In genomic region chr7:142016562-142016961, GRCm38 (mm10) we compare ENCODE assay signal across 9 mouse cellular contexts. TPM values are rescaled to one million over a fixed set of nuclear protein-coding genes. Genes with fewer than 3 reads are reported as not detected.
DNase-seq lines count a peak whose midpoint lies in the region; ATAC-seq and TF ChIP-seq lines count a peak whose summit lies in the region.
"Had no signal": no experiment of that assay in that cellular context is flagged by ENCODE, and none has a peak within 500 bp of the region (broad histone marks: within the 10 kb centered on the region; RNA-seq: fewer than 3 reads in every experiment).

No protein-coding gene starts in this region.

- no peaks in the 10 kb centered on the region for H3K9me3 ChIP-seq in kidney, embryonic 16.5 days (ENCODE audit: low read length)
- H3K9me3 ChIP-seq: heart, embryonic 15.5 days had no signal

- H3K36me3 ChIP-seq in kidney, embryonic 16.5 days (ENCODE audit: insufficient read depth, low read length) = peaks cover 12% of the 10 kb centered on the region

- peak; percentile 79; the same call in 1 of the 2 replicates for TF ChIP-seq CTCF in embryonic fibroblast, embryonic 13.5 days (IDR thresholded peaks at IDR 0.05; ENCODE audit: borderline replicate concordance, insufficient read depth, low read length)
- peak; percentile 92 for TF ChIP-seq CTCF in lung, adult 2 months (IDR thresholded peaks at IDR 0.05; ENCODE audit: insufficient read depth, low read length)

- H3K27me3 ChIP-seq in kidney, embryonic 16.5 days (ENCODE audit: insufficient read depth, low read length) = no peaks in the 10 kb centered on the region
- H3K27me3 ChIP-seq: heart, embryonic 15.5 days had no signal

- no peak overlapping the region for H3K9ac ChIP-seq in kidney, embryonic 16.5 days (replicated peaks; ENCODE audit: low read length)
- H3K9ac ChIP-seq: heart, embryonic 15.5 days had no signal

- 0 out of 2 replicates have a peak, but pooled peaks cover 4% of the 10 kb centered on the region for H3K4me1 ChIP-seq in kidney, embryonic 16.5 days (ENCODE audit: insufficient read depth, low read length)
- no peaks in the 10 kb centered on the region; the same call in 1 of the 2 replicates for H3K4me1 ChIP-seq in embryonic fibroblast, embryonic 13.5 days (ENCODE audit: control insufficient read depth, insufficient read depth, low read length)
- peaks cover 14% of the 10 kb centered on the region for H3K4me1 ChIP-seq in lung, adult 2 months (ENCODE audit: control insufficient read depth, insufficient read depth, low read length)

- DNase-seq in kidney, adult 18-20 months = peak; percentile 46
- peak; percentile 67 for DNase-seq in CD4-positive, CD25-positive, alpha-beta regulatory T cell, adult 2 months (ENCODE audit: low read depth, low spot score)
- DNase-seq in NIH3T3 (ENCODE audit: low read depth) = peak; percentile 64
- peak; percentile 56 for DNase-seq in lung, adult 2 months
- DNase-seq in thymus, postnatal 25 days = peak; percentile 31
- no peak for DNase-seq in left cerebral cortex, adult 11 months (ENCODE audit: low spot score)

- WGBS in kidney, embryonic 16.5 days = 50% methylated on average over 1 of the region's 1 CpGs
- WGBS in lung, adult 2 months = 33% methylated on average over 1 of the region's 1 CpGs

- no peak for ATAC-seq in kidney, embryonic 16.5 days (ENCODE audit: low FRiP score, low TSS enrichment)

- no peak overlapping the region for H3K4me2 ChIP-seq in kidney, embryonic 16.5 days (replicated peaks; ENCODE audit: low read depth, low read length)
- H3K4me2 ChIP-seq: heart, embryonic 15.5 days had no signal

- no peak overlapping the region for H3K4me3 ChIP-seq in kidney, embryonic 16.5 days (ENCODE audit: low read length)
- H3K4me3 ChIP-seq in embryonic fibroblast, embryonic 13.5 days (ENCODE audit: insufficient read depth, low read length) = no peak overlapping the region
- H3K4me3 ChIP-seq in lung, adult 2 months (replicated peaks; ENCODE audit: extremely low read depth, low read depth, low read length) = no peak overlapping the region
- H3K4me3 ChIP-seq: heart, embryonic 15.5 days had no signal

- no peak overlapping the region for H3K27ac ChIP-seq in kidney, embryonic 16.5 days (ENCODE audit: low read length)
- H3K27ac ChIP-seq in embryonic fibroblast, embryonic 13.5 days (ENCODE audit: insufficient read depth, low read length) = no peak overlapping the region
- H3K27ac ChIP-seq: heart, embryonic 15.5 days had no signal

- no peak for TF ChIP-seq POLR2A in embryonic fibroblast, embryonic 13.5 days (IDR thresholded peaks at IDR 0.05; ENCODE audit: low read depth, low read length)
- TF ChIP-seq POLR2A in lung, adult 2 months (IDR thresholded peaks at IDR 0.05; ENCODE audit: borderline replicate concordance, extremely low read depth, low read depth, low read length) = no peak

RNA-seq across cellular contexts. Expression of gene Mob2, which starts 44.3 kb away (rescaled TPM):
- 69.1 and 77.2 TPM in 2 replicates for polyA plus RNA-seq in kidney, embryonic 16.5 days (2015; fragmentation: Nextera tagmentation; extraction: Ambion mirVana)
- 15.2 and 15.9 TPM in 2 replicates for polyA plus RNA-seq in embryonic fibroblast, embryonic 13.5 days (2011; ENCODE audit: insufficient read length, low read depth, missing spikeins)
- polyA plus RNA-seq in lung, adult 2 months (2012; rRNA removed) = 40.6 and 54.0 TPM in 2 replicates
